Mouse (Mus musculus): Measurements from ENCODE around the gene Hbs1l. TPM values are rescaled to one million over a fixed set of nuclear protein-coding genes. Genes with fewer than 3 reads are reported as not detected.

Hbs1l gene
- total and polyA plus RNA-seq, 3 experiments: 13.5 to 79.7 (median 72.9) TPM

DNA sequence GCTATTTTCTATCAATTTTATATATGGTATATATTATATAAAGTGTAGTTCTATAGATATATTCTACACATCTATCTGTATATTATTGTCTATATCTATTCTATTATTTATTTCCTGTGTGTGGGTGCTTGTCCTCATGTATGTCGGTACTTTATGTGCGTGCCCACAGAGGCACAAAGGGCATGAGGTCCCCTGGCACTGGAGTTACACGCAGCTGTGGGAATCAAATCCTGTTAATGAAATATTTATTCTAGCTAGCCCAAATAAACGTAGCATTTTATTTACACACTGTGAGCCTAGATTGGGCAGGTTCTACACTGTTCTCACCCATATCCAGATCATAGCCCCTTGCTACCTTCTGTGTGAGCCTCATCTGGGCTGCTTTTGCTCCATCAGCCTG, 63.3 kb downstream of the Hbs1l start:
- WGBS: 87% methylated on average over 4 of the region's 4 CpGs
- Histone ChIP-seq H3K4me1 (ENCODE audit: control insufficient read depth, insufficient read depth, low read length) (no peaks in the 10 kb centered on the region), H3K9ac (ENCODE audit: low read depth, low read length) (no peak overlapping the region), H3K36me3 (ENCODE audit: control insufficient read depth, insufficient read depth, low read length) (no peaks in the 10 kb centered on the region), H3K27me3 (ENCODE audit: control insufficient read depth, insufficient read depth, low read length) (no peaks in the 10 kb centered on the region), H3K4me3 (no peak overlapping the region), H3K27ac (no peak overlapping the region), H3K79me2 (replicated peaks; ENCODE audit: control insufficient read depth, insufficient read depth, low read length) (no peaks in the 10 kb centered on the region)
- DNase-seq: no peak
- TF ChIP-seq CTCF (IDR thresholded peaks at IDR 0.05) (no peak), POLR2A (IDR thresholded peaks at IDR 0.05; ENCODE audit: insufficient read depth, low read depth, low read length) (no peak), EP300 (IDR thresholded peaks at IDR 0.05; ENCODE audit: insufficient read depth, low read depth, low read length) (no peak)
- intact Hi-C loops (cut with DNase I): no loop called here

DNA sequence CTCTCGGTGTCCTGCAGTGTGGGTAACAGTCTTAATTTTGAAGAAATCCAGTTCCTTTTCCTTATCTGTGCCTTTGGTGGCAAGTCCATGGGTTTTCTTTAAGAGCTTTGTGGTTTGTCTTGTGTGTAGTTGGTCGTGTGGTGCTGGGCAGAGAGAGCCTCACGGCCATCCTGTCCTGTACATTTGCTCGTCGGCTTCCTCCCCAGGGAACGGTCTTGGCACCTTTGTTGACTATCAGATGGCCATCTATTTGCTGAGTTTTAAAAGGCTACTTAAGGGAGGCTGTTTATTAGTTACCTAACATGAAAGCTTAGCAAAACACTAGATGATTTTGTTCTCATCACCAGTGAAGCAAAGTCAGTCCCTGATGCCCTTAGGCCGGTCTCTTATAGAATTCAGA, 66.1 kb downstream of the Hbs1l start:
- no peak overlapping the region for H3K4me3 ChIP-seq
- H3K27me3 ChIP-seq (ENCODE audit: control insufficient read depth, insufficient read depth, low read length): no peaks in the 10 kb centered on the region
- intact Hi-C loops (cut with DNase I): no loop called here
- no peaks in the 10 kb centered on the region for H3K4me1 ChIP-seq (ENCODE audit: control insufficient read depth, insufficient read depth, low read length)
- TF ChIP-seq POLR2A (IDR thresholded peaks at IDR 0.05; ENCODE audit: insufficient read depth, low read depth, low read length): no peak
- TF ChIP-seq EP300 (IDR thresholded peaks at IDR 0.05; ENCODE audit: insufficient read depth, low read depth, low read length): no peak
- no peak for TF ChIP-seq CTCF (IDR thresholded peaks at IDR 0.05)
- DNase-seq: no peak
- no peaks in the 10 kb centered on the region for H3K79me2 ChIP-seq (replicated peaks; ENCODE audit: control insufficient read depth, insufficient read depth, low read length)
- WGBS: 61% methylated on average over 7 of the region's 7 CpGs
- H3K36me3 ChIP-seq (ENCODE audit: control insufficient read depth, insufficient read depth, low read length): no peaks in the 10 kb centered on the region
- H3K27ac ChIP-seq: no peak overlapping the region
- H3K9ac ChIP-seq (ENCODE audit: low read depth, low read length): no peak overlapping the region

DNA sequence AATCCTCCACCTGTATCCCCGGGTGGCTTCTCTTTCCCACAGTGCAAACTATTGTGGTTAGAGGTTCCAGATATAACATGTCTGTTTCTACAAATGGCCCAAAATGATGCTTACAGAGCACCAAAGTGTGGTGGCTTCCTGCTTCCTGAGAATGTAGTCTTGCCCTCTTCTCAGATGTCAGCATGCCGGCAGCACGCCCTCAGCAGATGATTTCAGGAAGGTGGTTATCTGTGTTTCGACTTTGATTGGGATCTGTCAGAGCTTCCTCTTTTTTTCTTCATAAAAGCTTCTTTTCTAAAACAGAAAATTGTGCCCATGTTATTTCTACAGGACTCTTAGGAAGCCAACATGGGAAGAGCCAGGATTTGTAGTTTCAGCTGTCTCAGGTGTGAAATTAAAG, 67.5 kb downstream of the Hbs1l start:
- no peak overlapping the region for H3K9ac ChIP-seq (ENCODE audit: low read depth, low read length)
- intact Hi-C loops (cut with DNase I): no loop called here
- no peaks in the 10 kb centered on the region for H3K4me1 ChIP-seq (ENCODE audit: control insufficient read depth, insufficient read depth, low read length)
- H3K36me3 ChIP-seq (ENCODE audit: control insufficient read depth, insufficient read depth, low read length): no peaks in the 10 kb centered on the region
- no peaks in the 10 kb centered on the region for H3K79me2 ChIP-seq (replicated peaks; ENCODE audit: control insufficient read depth, insufficient read depth, low read length)
- H3K4me3 ChIP-seq: no peak overlapping the region
- DNase-seq: no peak
- TF ChIP-seq POLR2A (IDR thresholded peaks at IDR 0.05; ENCODE audit: insufficient read depth, low read depth, low read length) (no peak), CTCF (IDR thresholded peaks at IDR 0.05) (no peak), EP300 (IDR thresholded peaks at IDR 0.05; ENCODE audit: insufficient read depth, low read depth, low read length) (no peak)
- H3K27me3 ChIP-seq (ENCODE audit: control insufficient read depth, insufficient read depth, low read length): no peaks in the 10 kb centered on the region
- H3K27ac ChIP-seq: no peak overlapping the region
- WGBS: 66% methylated on average over 4 of the region's 4 CpGs

DNA sequence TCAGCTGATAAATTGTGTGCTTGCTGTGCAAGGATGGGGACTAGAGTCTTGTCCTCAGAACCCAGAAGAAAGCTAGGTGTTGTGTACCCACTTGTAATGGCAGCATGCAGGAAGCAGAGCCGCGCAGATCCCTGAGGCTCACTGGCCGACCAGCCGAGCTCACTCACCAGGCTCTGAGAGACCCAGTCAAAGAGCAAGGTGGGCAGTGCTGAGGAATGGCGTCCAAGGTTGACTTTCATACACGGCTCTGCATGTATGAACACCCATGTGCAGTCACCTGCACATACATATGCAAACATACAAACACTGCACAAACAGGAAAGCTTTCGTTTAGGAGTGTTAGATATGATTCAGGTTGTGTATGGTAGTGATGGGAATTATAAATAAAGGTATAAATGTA, 69.2 kb downstream of the Hbs1l start:
- no peaks in the 10 kb centered on the region for H3K36me3 ChIP-seq (ENCODE audit: control insufficient read depth, insufficient read depth, low read length)
- H3K27ac ChIP-seq: no peak overlapping the region
- H3K79me2 ChIP-seq (replicated peaks; ENCODE audit: control insufficient read depth, insufficient read depth, low read length): no peaks in the 10 kb centered on the region
- WGBS: 95% methylated on average over 7 of the region's 7 CpGs
- H3K4me1 ChIP-seq (ENCODE audit: control insufficient read depth, insufficient read depth, low read length): no peaks in the 10 kb centered on the region
- intact Hi-C loops (cut with DNase I): no loop called here
- TF ChIP-seq CTCF (IDR thresholded peaks at IDR 0.05) (no peak), POLR2A (IDR thresholded peaks at IDR 0.05; ENCODE audit: insufficient read depth, low read depth, low read length) (no peak), EP300 (IDR thresholded peaks at IDR 0.05; ENCODE audit: insufficient read depth, low read depth, low read length) (no peak)
- no peak overlapping the region for H3K4me3 ChIP-seq
- DNase-seq: no peak
- H3K27me3 ChIP-seq (ENCODE audit: control insufficient read depth, insufficient read depth, low read length): no peaks in the 10 kb centered on the region
- H3K9ac ChIP-seq (ENCODE audit: low read depth, low read length): no peak overlapping the region

DNA sequence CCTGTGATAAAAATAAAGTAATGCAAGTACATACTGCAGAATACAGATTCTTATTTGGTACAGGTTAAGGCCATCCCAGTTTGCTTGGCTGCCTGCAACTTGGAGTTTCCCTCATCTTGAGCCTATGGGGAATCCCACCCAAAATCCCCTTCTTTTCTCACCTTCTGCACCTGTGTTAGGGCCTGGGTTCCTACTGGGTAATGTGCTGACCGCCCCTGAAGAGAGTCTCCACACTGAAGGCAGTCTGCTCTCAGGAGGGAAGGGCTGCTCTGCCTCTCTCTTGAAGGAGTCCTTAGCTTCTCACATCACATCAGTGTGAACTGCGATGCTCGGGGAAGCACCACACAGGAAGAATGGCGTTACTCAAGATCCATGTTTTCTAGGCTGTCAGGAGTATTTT, 70.1 kb downstream of the Hbs1l start:
- Histone ChIP-seq H3K27me3 (ENCODE audit: control insufficient read depth, insufficient read depth, low read length) (no peaks in the 10 kb centered on the region), H3K9ac (ENCODE audit: low read depth, low read length) (no peak overlapping the region), H3K36me3 (ENCODE audit: control insufficient read depth, insufficient read depth, low read length) (no peaks in the 10 kb centered on the region), H3K27ac (no peak overlapping the region), H3K79me2 (replicated peaks; ENCODE audit: control insufficient read depth, insufficient read depth, low read length) (no peaks in the 10 kb centered on the region), H3K4me1 (ENCODE audit: control insufficient read depth, insufficient read depth, low read length) (no peaks in the 10 kb centered on the region), H3K4me3 (no peak overlapping the region)
- intact Hi-C loops (cut with DNase I): no loop called here
- no peak for DNase-seq
- 60% methylated on average over 4 of the region's 4 CpGs for WGBS
- TF ChIP-seq CTCF (IDR thresholded peaks at IDR 0.05) (no peak), EP300 (IDR thresholded peaks at IDR 0.05; ENCODE audit: insufficient read depth, low read depth, low read length) (no peak), POLR2A (IDR thresholded peaks at IDR 0.05; ENCODE audit: insufficient read depth, low read depth, low read length) (no peak)

DNA sequence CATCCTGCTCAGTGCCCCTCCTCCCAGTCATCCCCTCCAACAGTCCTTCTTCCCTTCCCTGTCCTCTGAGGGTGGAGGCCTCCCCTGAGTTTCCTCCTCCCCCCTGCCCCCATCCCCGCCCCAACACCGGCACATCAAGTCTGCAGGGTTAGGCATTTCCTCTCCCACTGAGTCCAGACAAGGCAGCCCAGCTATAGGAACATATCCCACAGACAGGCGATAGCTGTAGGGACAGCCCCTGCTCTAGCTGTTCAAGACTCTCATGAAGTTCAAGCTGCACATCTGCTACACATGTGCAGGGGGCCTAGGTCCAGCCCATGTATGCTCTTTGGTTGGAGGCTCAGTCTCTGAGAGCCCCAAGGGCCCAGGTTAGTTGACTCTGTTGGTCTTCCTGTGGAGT, 70.7 kb downstream of the Hbs1l start:
- H3K27ac ChIP-seq: no peak overlapping the region
- 53% methylated on average over 3 of the region's 3 CpGs for WGBS
- H3K36me3 ChIP-seq (ENCODE audit: control insufficient read depth, insufficient read depth, low read length): no peaks in the 10 kb centered on the region

More for the DNA sequence above, 70.7 kb downstream of the Hbs1l start:
- intact Hi-C loops (cut with DNase I): no loop called here
- Histone ChIP-seq H3K9ac (ENCODE audit: low read depth, low read length) (no peak overlapping the region), H3K27me3 (ENCODE audit: control insufficient read depth, insufficient read depth, low read length) (no peaks in the 10 kb centered on the region), H3K4me1 (ENCODE audit: control insufficient read depth, insufficient read depth, low read length) (no peaks in the 10 kb centered on the region), H3K4me3 (no peak overlapping the region), H3K79me2 (replicated peaks; ENCODE audit: control insufficient read depth, insufficient read depth, low read length) (no peaks in the 10 kb centered on the region)
- no peak for TF ChIP-seq EP300 (IDR thresholded peaks at IDR 0.05; ENCODE audit: insufficient read depth, low read depth, low read length)
- no peak for TF ChIP-seq POLR2A (IDR thresholded peaks at IDR 0.05; ENCODE audit: insufficient read depth, low read depth, low read length)
- TF ChIP-seq CTCF (IDR thresholded peaks at IDR 0.05): no peak
- DNase-seq: no peak

Data from heart, adult 2 months (tissue).